ENCODE assay signal across 8 mouse cellular contexts in the genomic region with DNA sequence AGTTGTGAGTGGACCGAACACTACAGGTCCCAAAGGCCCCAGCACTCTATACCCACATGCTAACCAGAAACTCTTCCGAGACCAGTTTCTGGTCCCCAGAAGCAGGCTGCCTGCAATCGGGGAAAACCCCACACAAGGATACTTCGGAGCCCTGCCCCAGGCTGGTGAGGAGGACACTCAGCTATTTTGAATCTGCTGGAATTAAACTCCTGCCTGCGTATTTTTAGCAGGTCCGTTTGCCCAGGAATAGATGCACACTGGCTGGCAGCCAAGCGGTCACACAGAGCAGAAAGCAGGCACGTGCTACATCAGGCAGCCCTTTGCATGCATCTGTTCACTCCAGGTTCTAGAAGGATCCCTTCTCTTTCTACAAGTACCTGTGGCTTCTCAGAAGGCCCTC. TPM values are rescaled to one million over a fixed set of nuclear protein-coding genes. Genes with fewer than 3 reads are reported as not detected.
A peak's percentile ranks its signal among the peaks of the same experiment; 100 is the strongest.
DNase-seq lines count a peak whose midpoint lies in the region.

No protein-coding gene starts in this region.

- H3K27ac ChIP-seq in heart, embryonic 10.5 days, result peak overlapping the region; percentile 86

- no peak overlapping the region for H3K4me3 ChIP-seq in heart, embryonic 10.5 days

- H3K4me1 ChIP-seq in heart, embryonic 10.5 days, result peaks cover 51% of the 10 kb centered on the region

- H3K36me3 ChIP-seq in heart, embryonic 10.5 days, result peaks cover 20% of the 10 kb centered on the region

- peak; percentile 40 for DNase-seq in layer of hippocampus, adult 9-10 months (ENCODE audit: low spot score)
- no peak for DNase-seq in layer of hippocampus, postnatal 36 days
- DNase-seq in cerebellum, adult 9-10 months, result peak; percentile 68
- DNase-seq in heart, embryonic 10.5 days (ENCODE audit: low spot score), result no peak
- DNase-seq in kidney, postnatal 14 days, result peak; percentile 89
- DNase-seq in lung, postnatal 36 days, result peak; percentile 64
- no peak for DNase-seq in embryo, embryonic 11 days
- no peak for DNase-seq in spleen, adult 18-20 months

- 40% methylated on average over 8 of the region's 8 CpGs for WGBS in heart, embryonic 10.5 days

- no peaks in the 10 kb centered on the region for H3K9me3 ChIP-seq in heart, embryonic 10.5 days

- no peaks in the 10 kb centered on the region for H3K27me3 ChIP-seq in heart, embryonic 10.5 days (ENCODE audit: insufficient read depth, poor library complexity, severe bottlenecking)

RNA-seq across cellular contexts. Expression of gene Akap1, which starts 15.1 kb away (rescaled TPM):
- total RNA-seq in layer of hippocampus, postnatal 36 days (2021), result 10 to 100 TPM; 38.1 to 40.0 TPM
- 26.6 and 39.9 TPM in 2 replicates for polyA plus RNA-seq in heart, embryonic 10.5 days (2016; fragmentation: Nextera tagmentation; extraction: Ambion mirVana)

Comparison
In these comparisons a context has a peak if more than half of its experiments do, and no peak if none do; other contexts are left out.
1. DNase-seq: peak in layer of hippocampus, adult 9-10 months (single experiment), cerebellum, adult 9-10 months (single experiment), kidney, postnatal 14 days (single experiment) and lung, postnatal 36 days (single experiment); none in layer of hippocampus, postnatal 36 days (0 of 2), heart, embryonic 10.5 days (single experiment), embryo, embryonic 11 days (single experiment) and spleen, adult 18-20 months (0 of 2).